Mouse (Mus musculus): ENCODE data around the gene Mras.

DNA sequence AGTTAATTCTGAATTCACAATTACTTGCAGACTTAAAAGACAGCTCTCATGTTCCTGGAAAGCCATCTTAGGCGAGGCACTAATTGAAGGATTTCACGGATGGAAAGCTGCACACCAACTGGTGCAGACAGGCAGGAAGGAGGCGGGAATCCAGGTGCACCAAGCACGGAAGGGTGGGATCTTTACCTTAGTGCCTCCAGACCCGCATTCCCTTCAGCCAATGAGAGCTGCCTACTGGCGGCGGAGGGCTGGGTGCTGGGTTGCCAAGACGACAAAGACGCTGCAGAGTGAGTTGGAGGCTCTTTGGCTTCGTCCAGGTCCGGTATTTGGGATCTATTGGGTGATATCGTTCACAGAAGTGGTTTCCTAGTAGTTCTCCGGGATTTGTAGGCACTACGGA is 14.0 kb upstream of the Mras start, which contains the start of gene Nme9:
- TF ChIP-seq ZC3H11A (IDR thresholded peaks at IDR 0.05; ENCODE audit: low read depth, low read length): no peak
- no peak for TF ChIP-seq POLR2A (IDR thresholded peaks at IDR 0.05; ENCODE audit: control insufficient read depth in 1 of 2, insufficient read depth in 1 of 2, low read depth in 1 of 2, low read length in 2 of 2, poor library complexity in 1 of 2)
- no peak for TF ChIP-seq CTCF (IDR thresholded peaks at IDR 0.05 in 2 of 3, conservative IDR thresholded peaks at IDR 0.05 in 1 of 3; ENCODE audit: control insufficient read depth in 1 of 3, insufficient read depth in 1 of 3, low read depth in 2 of 3, low read length in 3 of 3, poor library complexity in 1 of 3, severe bottlenecking in 1 of 3)
- no peak for TF ChIP-seq GABPA (IDR thresholded peaks at IDR 0.05; ENCODE audit: low read depth, low read length)
